ENCODE assay signal across 10 mouse cellular contexts in the genomic region with DNA sequence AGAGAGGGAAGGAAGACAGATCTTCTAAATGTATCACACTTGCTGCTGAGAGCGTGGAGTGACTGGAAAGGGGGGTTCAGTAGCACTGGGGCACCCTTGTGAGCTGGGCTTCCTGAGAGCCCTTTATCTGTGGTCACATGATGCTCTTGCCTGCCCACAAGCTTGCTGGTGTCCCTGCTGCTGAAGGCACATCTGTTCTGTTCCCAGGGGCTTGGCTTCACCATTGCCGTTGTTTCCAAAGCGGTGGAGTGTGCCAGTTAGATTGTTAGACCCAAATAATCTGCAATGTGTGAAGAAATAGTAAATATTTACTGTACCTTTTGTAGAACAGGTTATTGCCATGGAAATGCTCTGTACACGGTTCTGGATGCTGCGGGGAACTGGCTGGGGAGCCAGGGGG.
DNase-seq lines count a peak whose midpoint lies in the region; ATAC-seq and TF ChIP-seq lines count a peak whose summit lies in the region.
"Had no signal": no experiment of that assay in that cellular context is flagged by ENCODE, and none has a peak within 500 bp of the region (broad histone marks: within the 10 kb centered on the region; RNA-seq: fewer than 3 reads in every experiment).

No protein-coding gene starts in this region.

- WGBS in limb, embryonic 10.5 days: 73% methylated on average over 5 of the region's 5 CpGs
- 77% methylated on average over 5 of the region's 5 CpGs for WGBS in kidney, embryonic 15.5 days

- no peak for ATAC-seq in kidney, embryonic 15.5 days (replicated peaks; ENCODE audit: low FRiP score)

- no peak overlapping the region for H3K4me3 ChIP-seq in layer of hippocampus, adult 2 months
- no peak overlapping the region for H3K4me3 ChIP-seq in limb, embryonic 10.5 days
- H3K4me3 ChIP-seq in kidney, embryonic 15.5 days (replicated peaks): no peak overlapping the region
- H3K4me3 ChIP-seq: embryonic facial prominence, embryonic 13.5 days; limb, embryonic 12.5 days had no signal

- no peak for DNase-seq in layer of hippocampus, adult 2 months (ENCODE audit: low spot score in 2 of 2)
- DNase-seq in layer of hippocampus, postnatal 36 days: no peak
- DNase-seq in brain, adult 2 months (ENCODE audit: low read depth, low spot score): peak; percentile 81
- DNase-seq in layer of hippocampus, postnatal 14 days (ENCODE audit: low spot score in 2 of 2): peak; percentile 43 to 59
- peak; percentile 15 for DNase-seq in retina, embryonic 14.5 days (ENCODE audit: low spot score)
- no peak for DNase-seq in limb, embryonic 10.5 days (ENCODE audit: low spot score)
- DNase-seq in heart, adult 18-20 months: no peak

- no peak overlapping the region for H3K9ac ChIP-seq in kidney, embryonic 15.5 days
- H3K9ac ChIP-seq: embryonic facial prominence, embryonic 13.5 days had no signal

- no peak overlapping the region for H3K4me2 ChIP-seq in kidney, embryonic 15.5 days
- H3K4me2 ChIP-seq: embryonic facial prominence, embryonic 13.5 days; limb, embryonic 12.5 days had no signal

- H3K27ac ChIP-seq in layer of hippocampus, adult 2 months: peak overlapping the region; percentile 64
- no peak overlapping the region for H3K27ac ChIP-seq in limb, embryonic 10.5 days
- no peak overlapping the region for H3K27ac ChIP-seq in kidney, embryonic 15.5 days
- H3K27ac ChIP-seq: embryonic facial prominence, embryonic 13.5 days; limb, embryonic 12.5 days had no signal

- no peak for TF ChIP-seq CTCF in layer of hippocampus, adult 2 months (conservative IDR thresholded peaks at IDR 0.05)

- H3K27me3 ChIP-seq in limb, embryonic 10.5 days (ENCODE audit: low read depth, poor library complexity, severe bottlenecking): no peaks in the 10 kb centered on the region
- no peaks in the 10 kb centered on the region for H3K27me3 ChIP-seq in kidney, embryonic 15.5 days
- H3K27me3 ChIP-seq: embryonic facial prominence, embryonic 13.5 days; limb, embryonic 12.5 days had no signal

- H3K9me3 ChIP-seq in limb, embryonic 10.5 days (replicated peaks): no peaks in the 10 kb centered on the region
- H3K9me3 ChIP-seq in kidney, embryonic 15.5 days (replicated peaks): no peaks in the 10 kb centered on the region
- H3K9me3 ChIP-seq: embryonic facial prominence, embryonic 13.5 days; limb, embryonic 12.5 days had no signal

- H3K36me3 ChIP-seq in limb, embryonic 10.5 days: no peaks in the 10 kb centered on the region
- H3K36me3 ChIP-seq in kidney, embryonic 15.5 days: no peaks in the 10 kb centered on the region
- H3K36me3 ChIP-seq: embryonic facial prominence, embryonic 13.5 days; limb, embryonic 12.5 days had no signal

- H3K4me1 ChIP-seq in limb, embryonic 10.5 days: peaks cover 8% of the 10 kb centered on the region
- 0 out of 2 replicates have a peak, but pooled peaks cover 2% of the 10 kb centered on the region for H3K4me1 ChIP-seq in kidney, embryonic 15.5 days

Comparison
In these comparisons a context has a peak if more than half of its experiments do, and no peak if none do; other contexts are left out.
1. DNase-seq: peak in brain, adult 2 months (single experiment), layer of hippocampus, postnatal 14 days (2 of 2) and retina, embryonic 14.5 days (single experiment); none in layer of hippocampus, adult 2 months (0 of 2), layer of hippocampus, postnatal 36 days (0 of 2), limb, embryonic 10.5 days (single experiment) and heart, adult 18-20 months (0 of 2).